Mouse (Mus musculus) cerebellum, adult 8-10 months (tissue): ENCODE measurements at regions not wholly inside any gene's neighbourhood (a gene's known extent, or its start where the extent isn't known, plus 50 kb on each side); places are given as distances from the start of the nearest gene placed in this dataset.
"Not testable (repeated sequence)": the region's sequence is repeated elsewhere in the genome, so short reads cannot be mapped to it uniquely, and the experiment has no call there.

Experiments used
- DNase-seq: peaks from one replicate; pipeline ENCODE4 v3.0.0; 2022

DNA sequence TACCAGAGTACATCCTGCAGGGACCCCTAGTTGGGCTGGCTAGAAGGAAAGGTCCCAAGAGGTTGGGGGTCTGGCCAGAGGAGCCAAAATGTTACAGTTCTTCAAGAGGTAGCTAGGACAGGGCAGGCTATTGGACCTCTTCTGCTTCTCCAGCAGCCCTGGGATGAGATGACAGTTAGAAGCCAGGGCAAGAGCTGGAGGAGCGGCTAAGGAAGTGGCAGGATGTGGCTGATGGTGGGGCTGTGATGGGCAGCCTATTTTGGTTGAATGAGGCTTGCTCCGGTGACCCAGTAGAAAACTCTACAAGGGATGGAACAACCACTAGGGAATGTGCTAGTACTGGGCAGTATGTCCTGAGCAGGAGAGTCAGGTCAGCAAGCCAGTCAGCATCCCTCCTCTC lies 82.8 kb downstream of the Ddx11 start:
- DNase-seq = no peak

DNA sequence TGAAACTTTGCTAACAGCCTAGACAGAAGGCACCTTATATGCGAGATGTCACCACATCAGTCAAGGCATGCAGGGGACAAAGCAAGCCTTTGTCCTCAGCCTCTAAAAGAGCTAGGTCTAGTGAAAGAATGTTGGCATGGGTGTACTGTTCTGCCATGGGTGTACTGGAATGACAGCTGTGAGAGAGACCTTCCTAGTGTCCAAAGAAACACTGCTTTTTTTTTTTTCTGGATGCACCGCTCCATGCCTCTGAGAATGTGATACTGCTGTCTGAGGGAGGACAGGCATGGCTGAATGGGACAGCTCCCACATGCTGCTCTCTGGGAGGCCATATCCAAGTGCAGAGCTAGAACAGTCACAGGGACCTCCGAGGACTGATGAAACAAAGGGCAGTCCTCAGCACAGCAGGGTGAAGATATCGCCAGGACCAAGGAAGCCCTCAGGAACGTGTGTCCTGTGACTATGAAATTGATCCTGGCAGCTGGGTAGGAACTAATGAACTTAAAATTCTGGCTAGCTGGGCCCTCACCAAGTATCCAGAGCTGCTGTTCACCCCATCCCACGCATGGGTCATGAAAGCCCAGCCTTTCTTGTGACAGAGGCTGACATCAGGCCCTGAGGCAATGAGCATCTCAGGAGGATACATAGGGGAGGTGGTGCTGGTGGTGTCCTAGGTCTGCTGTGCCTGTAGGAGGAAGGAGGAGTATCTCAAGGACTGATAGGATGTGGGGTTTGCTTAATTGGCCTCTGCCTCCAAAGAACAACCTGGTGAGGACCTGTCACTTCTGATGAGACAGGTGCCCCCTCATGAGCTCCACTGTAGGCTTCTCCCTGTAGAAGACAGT lies 84.6 kb downstream of the Ddx11 start:
- DNase-seq = not testable (repeated sequence)

DNA sequence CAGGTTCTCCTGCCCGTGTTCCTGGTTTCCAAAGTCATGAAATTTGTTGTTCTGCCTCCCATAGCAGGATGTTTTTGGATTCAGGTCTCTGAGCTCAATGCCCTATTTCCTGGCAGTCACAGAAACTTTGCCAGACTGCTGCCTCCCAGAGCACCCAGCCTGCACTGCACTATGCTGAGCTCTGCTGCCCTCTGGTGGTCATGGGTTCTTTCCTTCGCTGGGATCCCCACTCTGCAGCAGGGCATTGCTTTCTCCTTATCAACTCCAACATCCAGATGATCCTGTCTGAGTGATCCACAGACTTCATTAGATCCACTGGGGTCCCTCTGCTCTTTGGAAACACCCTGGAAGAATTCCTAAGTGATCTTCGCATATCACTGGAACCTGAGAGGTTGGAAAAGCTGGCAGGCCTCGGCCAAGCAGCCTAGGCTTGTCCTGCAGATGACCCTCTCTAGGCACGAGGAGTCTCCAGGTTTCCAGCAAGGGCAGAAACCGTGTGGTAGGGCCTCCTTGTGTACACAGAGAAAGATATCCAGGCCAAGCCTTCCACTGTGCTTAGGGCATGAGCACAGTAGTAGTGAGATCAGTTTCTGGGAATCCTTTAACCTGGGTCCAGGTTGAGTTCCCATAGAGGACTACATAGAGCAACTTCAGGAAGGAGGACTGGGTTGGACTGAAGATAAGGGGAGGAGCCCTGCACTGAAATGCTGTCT lies 85.6 kb downstream of the Ddx11 start:
- DNase-seq = not testable (repeated sequence)

DNA sequence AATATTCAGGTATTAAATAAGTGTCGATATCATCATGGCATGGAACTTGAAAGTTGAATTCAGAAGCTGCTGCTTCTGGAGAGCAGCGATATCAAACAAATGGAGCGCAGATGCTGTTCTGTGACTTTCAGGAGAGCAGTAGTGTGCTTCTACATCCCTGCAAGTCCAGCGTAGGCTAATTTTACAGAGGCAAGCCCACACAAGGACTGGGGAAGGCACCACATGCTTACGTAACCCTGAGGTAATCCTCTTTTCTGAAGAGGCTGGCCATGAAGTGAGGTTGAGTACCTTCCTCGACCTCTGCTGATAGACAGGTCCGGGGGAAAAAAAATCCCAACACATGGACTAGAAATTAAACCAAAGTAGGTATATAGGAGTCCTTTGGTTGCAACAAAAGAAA lies 88.2 kb downstream of the Ddx11 start:
- no peak for DNase-seq

DNA sequence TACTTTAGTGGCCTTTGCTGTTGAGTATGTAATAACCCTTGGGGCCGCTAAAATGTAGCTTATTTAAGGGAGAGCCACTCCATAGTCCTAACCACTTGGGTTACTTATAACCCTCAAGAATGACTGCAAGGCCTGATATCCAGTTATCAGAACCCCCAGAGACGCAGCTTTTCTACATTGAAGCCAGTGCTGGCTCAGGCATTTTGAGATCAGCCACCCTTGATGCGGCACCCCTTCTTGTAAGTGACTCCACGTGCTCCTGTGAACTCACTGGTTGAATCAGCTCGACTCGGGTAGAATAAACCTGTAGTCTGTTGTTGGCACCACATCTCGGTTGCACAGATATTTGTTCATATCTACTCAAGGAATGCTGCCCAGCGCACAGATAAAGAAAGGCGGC lies 89.3 kb downstream of the Ddx11 start:
- no peak for DNase-seq

DNA sequence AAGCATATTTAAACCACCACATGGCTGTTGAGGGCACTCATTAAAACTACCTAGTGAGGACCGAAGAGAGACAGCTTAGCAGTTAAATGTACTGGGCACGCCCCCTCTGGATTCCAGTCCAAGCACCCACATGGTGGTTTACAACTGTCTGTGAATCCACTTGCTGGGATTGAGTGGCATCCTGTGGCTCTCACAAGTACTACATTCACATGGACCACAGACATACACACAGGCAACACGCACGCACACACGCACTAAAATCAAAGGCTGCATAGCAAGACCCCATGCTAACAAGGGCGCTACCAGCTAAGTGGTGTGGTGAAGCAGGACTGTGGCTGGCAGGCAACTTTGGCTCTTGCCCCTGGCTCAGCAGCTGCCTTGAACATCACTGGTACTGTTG lies 95.0 kb downstream of the Ddx11 start:
- DNase-seq = no peak

DNA sequence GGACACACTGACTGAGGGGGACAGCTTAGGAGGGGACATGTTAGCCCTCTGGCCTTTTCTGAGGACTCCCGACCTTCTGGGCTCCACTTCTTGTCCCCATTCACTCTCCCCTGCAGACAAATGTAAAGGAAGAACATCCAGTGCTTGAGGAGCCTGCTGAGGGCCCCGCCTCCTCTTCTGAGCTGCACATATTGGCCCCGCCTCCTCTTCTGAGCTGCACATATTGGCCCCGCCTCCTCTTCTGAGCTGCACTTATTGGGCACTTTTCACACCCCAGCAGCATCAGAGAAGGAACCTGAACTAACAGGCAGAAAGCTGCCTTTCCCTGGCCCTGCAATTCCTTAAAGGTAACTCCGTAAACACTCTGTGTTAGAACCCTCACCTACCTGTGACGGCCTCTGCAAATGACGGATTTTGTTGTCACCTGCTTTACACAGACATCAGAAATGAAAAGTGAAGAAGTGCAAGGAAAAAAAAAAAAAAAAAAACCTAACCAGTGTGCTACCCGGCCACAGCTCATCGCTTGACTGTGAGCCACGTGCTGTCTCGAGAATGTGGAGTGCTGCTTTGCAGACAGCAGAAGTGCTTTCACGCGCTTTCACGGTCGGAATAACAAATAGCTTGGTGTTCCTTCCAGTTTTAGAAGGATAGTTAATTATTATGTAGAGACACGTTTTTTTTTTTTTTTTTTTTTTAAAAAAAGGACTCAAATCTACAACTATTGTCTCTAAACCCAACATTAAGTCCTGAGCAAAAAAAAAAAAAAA lies 96.5 kb downstream of the Ddx11 start:
- DNase-seq = no peak

DNA sequence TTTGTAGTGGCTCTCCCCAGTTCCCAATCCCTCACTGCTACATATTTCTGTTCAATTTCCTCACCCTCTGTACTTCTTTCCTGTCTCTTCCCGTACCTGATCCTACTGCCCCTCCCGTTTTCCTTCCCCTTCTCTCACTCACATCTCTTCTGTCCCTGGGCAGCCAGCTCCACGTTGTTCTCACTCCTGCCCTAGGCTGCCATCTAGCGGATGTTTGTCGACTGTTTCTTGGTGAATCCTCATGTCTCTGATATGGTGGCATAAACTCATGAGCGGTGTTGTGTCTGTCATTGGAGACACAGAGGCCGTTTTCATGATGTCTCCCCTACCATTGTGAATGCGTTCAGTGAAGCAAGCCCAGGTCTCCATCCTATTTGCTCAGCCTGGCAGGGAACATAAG lies 97.9 kb downstream of the Ddx11 start:
- DNase-seq = peak; percentile 84

DNA sequence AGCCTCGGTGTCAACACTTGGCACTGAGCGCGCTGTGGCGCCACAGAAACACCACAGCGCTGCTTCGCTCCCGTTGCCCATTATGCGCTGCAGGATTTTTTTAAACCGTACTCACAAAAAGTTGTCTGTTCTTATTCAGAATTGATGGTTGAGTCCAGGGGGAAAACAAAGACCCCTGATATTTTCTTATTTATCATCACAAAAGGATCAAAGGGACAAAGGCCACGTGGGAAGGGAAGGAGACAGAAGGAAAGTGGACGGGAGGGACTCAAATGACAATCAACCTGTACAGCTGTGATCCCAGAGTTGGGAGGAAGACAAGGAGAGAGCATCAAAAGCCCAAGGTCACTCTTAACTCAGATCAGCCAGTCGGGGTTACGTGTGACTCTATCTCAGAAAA lies 100.4 kb downstream of the Ddx11 start:
- DNase-seq = no peak

DNA sequence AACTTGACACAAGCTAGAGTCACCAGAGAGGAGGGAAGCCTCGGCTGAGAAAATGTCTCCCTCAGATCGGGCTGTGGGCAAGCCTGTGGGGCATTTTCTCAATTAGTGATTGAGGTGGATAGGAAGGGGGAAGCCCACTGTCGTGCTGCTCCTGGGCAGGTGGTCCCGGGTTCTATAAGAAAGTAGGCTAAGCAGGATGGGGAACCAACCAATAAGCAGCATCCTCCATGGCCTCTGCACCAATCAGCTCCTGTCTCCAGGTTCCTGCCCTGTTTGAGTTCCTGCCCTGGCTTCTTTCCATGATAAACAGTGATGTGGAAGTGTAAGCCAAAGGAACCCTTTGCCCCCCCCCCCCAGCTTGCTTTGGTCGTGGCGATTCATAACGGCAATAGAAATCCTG lies 100.9 kb downstream of the Ddx11 start:
- no peak for DNase-seq

DNA sequence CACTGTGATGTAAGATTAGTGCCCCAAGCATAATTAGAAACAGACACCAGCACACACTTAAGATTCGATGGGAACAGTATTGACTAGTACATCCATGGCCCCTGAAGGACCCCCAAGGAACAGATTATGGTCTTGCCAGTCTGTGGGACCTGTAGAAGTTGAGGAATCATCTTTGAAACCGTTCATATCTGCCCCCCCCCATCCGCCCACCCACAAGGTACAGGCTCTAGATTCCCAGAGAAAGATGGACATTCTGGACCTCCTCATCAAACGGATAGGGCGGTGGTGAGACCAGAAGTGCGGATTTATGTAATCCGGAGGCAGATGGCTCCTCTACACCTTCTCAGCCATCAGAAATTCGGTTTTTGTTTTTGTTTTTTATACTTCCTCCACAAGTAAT lies 109.1 kb downstream of the Ddx11 start:
- DNase-seq = no peak

DNA sequence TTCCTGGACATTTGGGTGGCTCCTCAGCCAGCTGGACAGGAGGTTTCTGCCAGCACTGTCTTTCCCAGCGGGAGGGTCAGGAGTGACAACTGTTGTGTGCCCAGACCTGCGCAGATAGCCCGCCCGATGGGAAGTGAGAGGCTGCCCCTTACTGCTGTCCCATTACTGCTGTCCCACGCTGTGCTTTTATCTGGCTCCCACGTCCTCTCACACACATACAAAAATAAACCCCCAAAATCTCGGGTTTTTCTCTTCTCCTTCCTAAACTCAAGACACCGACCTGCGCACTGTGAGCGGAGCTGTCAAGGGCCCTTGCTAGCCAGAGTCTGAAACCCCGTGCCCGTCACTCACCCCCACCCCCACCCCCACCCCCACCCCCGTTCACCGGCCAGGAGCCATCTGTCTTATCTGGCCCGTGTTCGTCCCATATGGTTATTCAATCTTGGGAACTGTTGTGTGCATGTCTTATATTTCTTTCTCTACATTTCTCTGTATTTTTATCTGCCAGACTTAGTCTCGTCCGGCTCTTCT lies 109.6 kb downstream of the Ddx11 start:
- peak; percentile 98 for DNase-seq

DNA sequence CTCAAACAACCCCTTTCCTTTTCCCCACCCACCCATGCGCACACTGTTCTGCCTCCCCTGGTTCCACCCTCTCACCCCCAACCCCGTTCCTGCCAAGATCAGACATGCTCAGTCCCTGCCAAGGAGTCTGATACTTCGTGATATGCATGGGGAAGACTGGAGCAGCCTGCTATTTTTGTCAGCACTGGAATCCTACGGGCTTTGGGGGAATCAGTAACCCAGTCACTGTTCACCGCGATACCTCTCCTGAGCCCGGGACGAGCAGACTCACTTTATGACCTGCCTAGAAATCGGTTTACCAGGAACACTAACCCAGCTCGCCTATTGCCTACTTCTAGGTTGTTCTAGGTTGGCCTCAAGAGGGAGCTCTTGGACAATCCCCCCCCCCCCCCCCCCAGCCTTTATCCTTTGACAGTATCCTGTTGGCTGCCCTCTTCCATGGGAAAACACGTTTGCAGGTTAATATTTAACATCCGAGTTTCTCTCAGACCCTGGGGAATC lies 110.2 kb downstream of the Ddx11 start:
- DNase-seq = peak; percentile 80

DNA sequence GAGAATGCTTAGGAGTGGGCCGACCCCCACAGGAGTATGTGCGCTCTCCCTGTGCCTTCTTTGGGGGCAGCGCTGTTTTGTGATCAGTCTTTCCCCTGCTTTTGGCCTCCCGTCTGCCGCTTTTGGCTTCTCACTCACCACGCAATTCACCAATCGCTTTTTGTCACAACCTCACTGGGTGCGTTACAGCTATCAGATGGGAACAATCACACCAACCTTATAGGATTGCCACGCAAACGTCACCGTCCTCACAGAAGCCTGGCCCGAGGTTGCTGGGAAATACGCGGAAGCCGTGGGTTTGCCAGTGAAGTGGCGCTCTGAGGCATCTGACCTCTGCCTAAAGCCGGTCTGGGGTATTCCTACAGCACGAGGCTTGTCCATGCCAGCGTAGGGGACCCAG lies 111.1 kb downstream of the Ddx11 start:
- peak; percentile 48 for DNase-seq

DNA sequence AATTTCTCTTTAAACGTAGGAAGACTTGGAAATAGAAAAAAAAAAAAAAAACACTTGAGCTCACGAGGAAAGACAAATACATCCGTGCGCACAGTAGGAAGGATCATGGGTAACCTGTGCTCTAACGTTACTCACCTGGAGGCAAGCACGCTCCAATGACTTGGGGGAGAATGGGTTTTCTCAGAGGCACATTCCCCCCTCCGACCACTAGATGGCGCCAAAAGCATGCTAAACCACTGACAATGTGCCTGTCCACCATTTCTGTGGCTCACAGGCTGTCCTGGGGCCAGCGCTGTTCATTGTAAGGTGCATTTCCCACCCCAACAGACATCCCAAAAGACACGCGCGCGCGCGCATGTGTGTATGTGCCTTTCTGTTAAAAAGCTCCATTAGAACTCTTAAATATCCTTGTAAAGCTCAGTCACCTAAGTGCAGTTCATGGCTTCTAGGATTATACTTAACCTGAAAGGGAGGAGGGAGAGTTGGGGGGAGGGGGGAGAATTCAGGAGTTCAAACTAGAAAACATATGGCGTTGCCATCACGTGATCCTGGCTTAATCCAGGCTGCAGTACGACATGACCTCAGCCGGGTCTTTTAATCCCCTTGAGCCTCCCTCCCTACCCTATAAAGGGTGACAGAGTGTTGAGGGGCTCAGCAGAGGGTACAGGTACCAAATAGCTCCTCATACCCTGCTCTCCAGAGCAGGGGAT lies 111.9 kb downstream of the Ddx11 start:
- peak; percentile 96 for DNase-seq

DNA sequence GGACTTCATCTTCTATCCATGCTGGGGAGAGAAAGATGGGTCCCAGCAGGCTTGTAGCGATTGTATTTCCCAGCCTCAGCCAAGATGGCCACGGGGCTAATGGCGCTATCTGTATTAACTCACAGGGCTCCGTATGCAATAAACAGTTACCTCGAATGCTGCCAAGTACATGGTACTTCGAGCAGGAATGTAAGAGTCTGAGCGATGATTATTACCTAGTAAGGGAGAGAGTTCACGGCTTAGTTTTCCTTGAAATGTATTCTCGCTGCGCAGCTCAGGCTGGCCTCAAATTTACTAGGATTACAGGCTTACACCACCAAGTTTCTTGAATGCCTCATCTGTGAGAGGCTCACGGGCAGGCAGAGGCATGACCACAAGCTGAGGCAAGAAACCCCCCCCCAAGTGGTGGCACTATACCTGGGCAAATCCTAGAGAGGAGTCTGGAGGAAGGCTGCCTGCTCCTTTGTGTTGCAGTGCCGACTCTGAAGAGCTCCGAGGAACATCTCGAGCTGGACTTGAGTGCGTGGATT lies 112.6 kb downstream of the Ddx11 start:
- no peak for DNase-seq

DNA sequence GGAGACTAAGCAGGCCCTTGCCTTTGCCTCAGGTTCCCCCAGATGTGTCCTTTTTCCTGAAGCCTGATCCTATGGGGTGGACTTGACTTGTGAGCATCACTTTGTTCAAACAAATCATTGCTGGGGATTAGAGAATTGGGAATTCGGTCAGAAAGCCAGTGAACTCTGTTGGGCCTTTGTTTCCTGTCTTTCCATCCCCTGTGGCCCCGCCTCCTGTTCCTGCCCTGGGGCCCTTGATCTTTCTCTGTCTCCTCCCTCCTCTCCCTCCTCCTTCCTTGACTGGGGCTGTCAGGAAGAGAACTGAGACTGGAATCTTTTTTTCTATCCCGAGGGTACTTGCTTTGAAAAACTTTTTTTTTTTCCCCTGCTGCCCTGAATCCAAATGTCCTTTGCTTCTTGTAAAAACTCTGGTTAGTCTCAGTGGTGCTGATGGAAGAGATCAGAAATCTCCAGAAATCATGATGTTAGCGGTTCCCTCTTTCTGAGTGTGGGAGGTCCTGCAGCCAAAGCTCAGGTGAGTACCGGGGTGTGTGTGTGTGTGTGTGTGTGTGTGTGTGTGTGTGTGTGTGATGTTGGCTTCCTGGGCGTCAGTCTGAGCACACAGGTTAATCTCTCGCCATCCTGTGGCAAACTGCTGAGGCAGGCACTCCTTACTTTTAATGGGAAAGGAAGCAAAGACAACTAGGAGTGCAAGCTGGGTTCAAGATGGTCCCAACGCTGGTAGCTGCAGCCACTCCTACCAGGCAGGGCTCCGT lies 118.7 kb downstream of the Ddx11 start:
- no peak for DNase-seq

DNA sequence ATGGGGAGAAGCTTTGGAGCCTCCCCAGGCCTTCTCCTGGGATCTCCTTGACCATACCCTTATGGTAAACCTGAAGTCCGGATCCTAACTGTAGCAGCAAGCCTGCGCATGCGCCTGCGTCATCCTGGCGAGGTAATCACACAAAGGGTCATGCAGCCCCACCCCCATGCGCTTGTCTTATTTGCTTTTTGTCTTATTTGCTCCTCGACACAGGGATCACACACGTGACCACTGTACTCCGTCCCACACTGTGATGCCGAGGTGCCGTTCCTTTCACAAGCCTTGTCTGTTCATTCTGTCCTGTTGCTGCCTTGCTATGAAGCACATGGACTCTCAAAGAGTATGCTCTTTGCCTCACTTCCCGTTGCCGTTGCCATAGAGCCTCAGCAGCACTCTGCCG lies 120.9 kb downstream of the Ddx11 start:
- no peak for DNase-seq

DNA sequence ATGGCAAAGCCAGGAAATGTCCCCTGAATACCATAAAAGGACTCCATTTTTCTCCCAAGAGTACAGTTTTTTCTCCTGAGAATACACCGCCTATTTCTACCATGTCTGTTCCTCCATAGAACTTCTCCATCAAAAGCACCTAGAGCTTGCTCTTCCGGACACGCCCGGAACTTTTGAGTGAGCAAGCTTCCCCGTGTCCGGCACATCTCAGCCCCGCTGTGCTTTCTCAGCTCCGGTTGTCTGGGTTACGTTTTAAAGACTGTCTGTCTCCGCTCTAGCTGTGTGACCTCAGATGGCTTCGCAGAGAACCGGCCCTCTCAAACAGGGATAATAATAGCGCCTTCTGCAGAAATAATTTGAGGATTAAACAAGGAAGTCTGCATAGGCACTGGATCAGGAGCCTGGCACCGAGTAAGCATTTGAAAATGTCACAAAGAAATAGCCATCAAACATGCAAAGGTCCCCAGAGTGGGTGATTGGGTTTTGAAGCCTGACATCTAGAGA lies 122.8 kb downstream of the Ddx11 start:
- DNase-seq = no peak

DNA sequence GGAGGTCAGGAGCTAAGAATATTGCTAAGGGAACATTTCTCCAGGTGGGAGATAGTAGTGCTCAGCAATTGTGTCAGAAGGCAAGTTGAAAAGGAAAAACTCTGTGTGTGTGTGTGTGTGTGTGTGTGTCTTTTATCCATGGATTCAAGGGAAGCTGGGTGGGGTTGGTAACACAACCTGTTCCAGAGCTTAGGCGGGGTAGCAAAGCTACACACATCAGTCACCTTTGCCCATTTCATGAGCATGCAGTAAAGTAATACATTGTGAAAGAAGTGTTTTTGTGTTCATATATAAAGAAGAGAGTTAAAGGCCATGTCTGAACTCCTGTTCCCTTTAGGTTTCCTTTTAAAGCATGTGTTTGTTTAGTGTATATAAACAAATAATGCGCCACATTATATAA lies 128.2 kb downstream of the Ddx11 start:
- DNase-seq = no peak

DNA sequence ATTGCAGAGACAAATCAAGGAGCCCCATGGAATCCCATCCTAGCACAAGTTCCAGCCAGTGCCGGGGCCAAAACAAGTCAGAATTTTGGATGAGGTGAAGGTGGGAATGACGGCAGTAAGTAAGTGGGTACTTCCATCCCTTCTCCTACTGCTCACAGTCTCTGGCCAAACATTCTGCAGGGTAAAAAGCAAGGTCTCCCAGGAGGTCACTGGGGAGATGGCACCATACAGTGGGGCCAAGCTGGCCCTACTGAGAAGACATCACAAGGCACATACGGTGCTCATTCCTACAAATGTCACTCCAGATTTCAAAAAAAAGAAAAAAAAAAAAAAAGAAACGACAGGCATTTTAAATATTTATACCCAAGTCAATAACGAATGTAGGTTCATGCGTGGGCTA lies 129.6 kb downstream of the Ddx11 start:
- DNase-seq = no peak
